Mouse (Mus musculus) layer of hippocampus, postnatal 10 days (tissue): ENCODE measurements at regions not wholly inside any gene's neighbourhood (a gene's known extent, or its start where the extent isn't known, plus 50 kb on each side); places are given as distances from the start of the nearest gene placed in this dataset.

Experiments
- DNase-seq, 2 experiments: peaks; one replicate each; pipeline ENCODE4 v3.0.0; 2021; ENCODE audit warnings: low spot score in 2 of 2

DNA sequence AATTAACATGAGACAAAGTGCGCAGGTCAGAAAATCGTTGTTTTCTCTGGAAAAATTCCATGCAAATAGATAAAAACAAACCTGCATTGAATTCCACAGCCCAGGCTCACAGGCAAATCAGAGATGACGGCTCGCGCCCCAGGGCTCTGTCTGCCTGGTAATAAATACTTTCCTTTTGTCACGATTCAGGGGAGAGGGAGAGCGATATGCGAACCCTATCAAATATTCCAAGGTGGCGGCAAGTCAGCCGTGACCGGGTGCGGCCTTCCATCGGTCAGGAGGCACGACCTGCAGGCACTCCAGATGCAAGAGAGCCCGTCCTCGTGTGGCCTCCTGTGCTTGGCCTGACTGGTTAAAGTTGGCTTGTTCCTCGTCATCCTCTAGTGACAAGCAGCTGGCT, 94.5 kb upstream of the Gsc start:
- DNase-seq = no peak

DNA sequence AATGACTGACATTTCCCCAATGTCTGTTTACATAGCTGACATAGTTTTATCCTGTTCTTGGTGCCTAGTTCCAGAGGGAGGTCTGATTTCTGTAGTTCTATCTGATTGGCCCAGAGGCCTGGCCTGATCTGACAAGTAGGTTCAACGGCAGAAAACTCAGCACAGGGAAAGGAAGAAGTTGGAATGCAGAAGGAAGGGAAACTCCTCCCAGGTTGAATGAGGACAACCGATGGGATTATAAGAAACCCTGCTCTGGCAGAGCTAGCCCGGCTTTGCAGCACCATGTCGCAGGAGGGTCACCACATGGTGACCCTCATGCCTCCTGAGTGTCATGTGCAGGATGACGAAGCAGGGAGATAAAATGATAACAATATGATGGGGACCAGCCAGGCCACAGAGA, 89.8 kb upstream of the Gsc start:
- no peak for DNase-seq

- no peak for DNase-seq
These were observed 87.9 kb upstream of the Gsc start for GRCm38 (mm10) chr12:104560934-104561565.

GRCm38 (mm10) chr12:104557761-104558160, 84.6 kb upstream of the Gsc start:
- DNase-seq = peak; percentile 68 to 79

- DNase-seq = no peak
These were observed 84.2 kb upstream of the Gsc start for GRCm38 (mm10) chr12:104557307-104557706.

- no peak for DNase-seq
These were observed 75.5 kb upstream of the Gsc start for GRCm38 (mm10) chr12:104548586-104548985.

DNA sequence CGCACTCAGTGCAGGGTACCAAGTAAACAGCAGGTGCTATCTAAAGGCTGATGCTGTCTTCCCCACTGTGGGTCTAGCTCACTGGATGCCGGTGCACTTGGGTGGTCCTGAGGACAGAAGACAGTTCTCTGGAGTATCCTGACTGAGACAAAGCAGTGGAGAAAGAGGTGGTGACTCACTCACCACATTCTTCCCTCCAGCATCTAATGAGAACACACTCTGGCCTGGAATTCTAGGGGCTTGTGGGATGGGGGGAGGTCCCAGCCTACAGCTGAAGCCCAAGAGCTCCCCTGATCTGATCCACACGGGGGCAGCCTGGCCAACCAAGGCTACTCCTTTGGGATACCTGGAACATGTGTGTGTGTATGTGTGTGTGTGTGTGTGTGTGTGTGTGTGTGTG, 74.4 kb upstream of the Gsc start:
- no peak for DNase-seq

- no peak for DNase-seq
These were observed 73.1 kb upstream of the Gsc start for GRCm38 (mm10) chr12:104545993-104546769.

DNA sequence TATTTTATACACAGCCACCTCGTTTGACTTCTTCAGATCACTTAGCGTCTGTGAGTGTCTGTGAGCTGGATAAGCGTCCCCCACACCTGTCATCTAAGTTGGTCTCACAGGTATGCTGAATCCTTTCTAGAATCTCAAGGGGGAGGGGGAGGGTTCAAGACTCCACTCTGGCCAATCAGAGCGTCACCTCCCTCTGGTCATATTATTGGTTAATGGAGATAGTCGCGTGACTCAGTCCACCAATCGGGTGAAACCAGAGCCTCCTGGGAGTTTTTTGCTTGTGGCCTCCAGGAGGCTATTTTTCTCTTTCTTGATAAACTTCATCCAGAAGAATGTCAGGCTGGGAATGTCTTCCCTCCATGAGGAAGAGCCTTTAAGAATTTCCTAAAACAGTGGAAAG, 66.8 kb upstream of the Gsc start:
- DNase-seq = no peak

DNA sequence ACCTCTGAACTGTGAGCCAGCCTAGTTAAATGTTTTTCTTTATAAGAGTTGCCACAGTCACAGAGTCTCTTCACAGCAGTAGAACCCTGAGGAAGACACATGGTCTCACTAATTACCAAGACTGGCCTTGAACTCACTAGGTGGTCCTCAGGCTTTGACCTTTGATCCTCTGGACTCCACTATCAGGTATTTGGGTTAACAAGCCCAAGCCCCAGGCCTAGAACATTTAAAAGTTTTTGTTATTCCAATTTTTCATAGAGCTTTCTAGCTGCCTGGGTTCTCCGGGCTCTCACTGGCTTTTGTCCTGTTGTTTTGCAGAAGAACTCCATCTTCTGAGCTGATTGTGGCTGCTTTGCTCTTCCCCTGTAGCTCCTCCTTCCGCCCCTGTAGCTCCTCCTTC, 65.3 kb upstream of the Gsc start:
- no peak for DNase-seq

- no peak for DNase-seq
These were observed 58.6 kb upstream of the Gsc start for GRCm38 (mm10) chr12:104531512-104532447.

DNA sequence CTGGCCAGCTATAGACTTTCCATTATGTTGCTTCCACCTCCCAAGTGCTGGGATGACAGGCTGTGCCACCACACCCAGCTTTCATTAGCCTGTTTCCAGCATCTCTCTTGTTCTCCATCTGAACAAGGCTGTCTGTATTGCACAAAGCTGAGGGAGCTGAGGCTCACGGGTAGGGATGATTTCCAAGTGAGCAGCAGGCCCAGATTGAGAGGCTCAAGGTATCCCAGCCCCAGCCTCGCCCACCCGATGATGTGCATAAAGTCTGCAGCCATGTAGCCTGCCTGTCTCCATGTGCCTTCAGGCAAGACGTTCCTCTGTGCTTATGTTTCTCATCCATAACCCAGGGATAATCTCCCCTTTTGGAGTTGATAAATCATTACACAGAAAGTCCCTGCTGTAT, 57.5 kb upstream of the Gsc start:
- DNase-seq = no peak
